22 mouse cellular contexts compared by ENCODE assay signal in the genomic region with DNA sequence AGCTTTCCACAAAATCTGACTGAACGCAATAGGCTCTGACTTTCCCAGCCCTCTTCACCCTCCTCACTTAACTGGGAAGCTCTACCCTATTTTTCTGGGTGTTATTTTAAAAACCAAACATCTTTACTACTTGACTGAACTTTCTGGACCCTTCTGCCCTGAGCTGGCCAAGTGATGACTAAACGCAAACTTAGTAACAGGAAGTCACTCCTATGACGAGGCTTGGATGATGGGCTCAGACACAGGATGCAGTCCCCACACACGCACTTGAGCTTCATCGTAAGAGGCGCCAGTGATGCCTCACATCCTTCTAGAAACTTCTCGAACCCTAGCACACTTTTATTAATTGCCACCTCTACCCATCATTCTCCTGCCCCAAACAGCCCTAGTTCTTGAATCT.
"Had no signal": no experiment of that assay in that cellular context is flagged by ENCODE, and none has a peak within 500 bp of the region (broad histone marks: within the 10 kb centered on the region; RNA-seq: fewer than 3 reads in every experiment).

No protein-coding gene starts in this region.

- H3K27me3 ChIP-seq: liver, embryonic 13.5 days; liver, embryonic 15.5 days; midbrain, embryonic 12.5 days; neural tube, embryonic 15.5 days; stomach, embryonic 15.5 days had no signal

- H3K4me1 ChIP-seq: liver, embryonic 15.5 days; midbrain, embryonic 10.5 days; midbrain, embryonic 12.5 days; neural tube, embryonic 13.5 days; neural tube, embryonic 15.5 days; stomach, embryonic 15.5 days had no signal

- H3K36me3 ChIP-seq: liver, embryonic 13.5 days; liver, embryonic 15.5 days; midbrain, embryonic 10.5 days; midbrain, embryonic 12.5 days; neural tube, embryonic 13.5 days; neural tube, embryonic 15.5 days; stomach, embryonic 15.5 days had no signal

- DNase-seq: liver; liver, embryonic 13.5 days; liver, postnatal 0 days; midbrain, embryonic 14.5 days; retina, postnatal 1 day; right cerebral cortex, adult 18-20 months; right cerebral cortex, postnatal 25 days; right cerebral cortex, postnatal 4 days; spleen, adult 18-20 months; thymus, adult 2 months; thymus, postnatal 25 days; thymus, postnatal 4 days had no signal

- ATAC-seq: liver, postnatal 0 days; midbrain, embryonic 16.5 days had no signal

- H3K27ac ChIP-seq: liver, embryonic 13.5 days; liver, embryonic 15.5 days; midbrain, embryonic 10.5 days; midbrain, embryonic 12.5 days; neural tube, embryonic 13.5 days; neural tube, embryonic 15.5 days; stomach, embryonic 15.5 days; stomach, postnatal 0 days had no signal

- H3K9me3 ChIP-seq: liver, embryonic 13.5 days; liver, embryonic 15.5 days; midbrain, embryonic 10.5 days; midbrain, embryonic 12.5 days; neural tube, embryonic 13.5 days; neural tube, embryonic 15.5 days; stomach, embryonic 15.5 days had no signal

- H3K4me2 ChIP-seq: liver, embryonic 11.5 days; liver, embryonic 13.5 days; liver, embryonic 15.5 days; midbrain, embryonic 12.5 days; neural tube, embryonic 13.5 days; neural tube, embryonic 15.5 days; stomach, embryonic 15.5 days had no signal

- H3K9ac ChIP-seq: liver, embryonic 13.5 days; liver, embryonic 15.5 days; liver, postnatal 0 days; midbrain, embryonic 12.5 days; neural tube, embryonic 13.5 days; neural tube, embryonic 15.5 days; stomach, embryonic 15.5 days had no signal

- H3K4me3 ChIP-seq: liver, embryonic 13.5 days; liver, embryonic 15.5 days; midbrain, embryonic 10.5 days; midbrain, embryonic 12.5 days; myocyte; neural tube, embryonic 13.5 days; neural tube, embryonic 15.5 days; stomach, embryonic 15.5 days had no signal
